Mouse (Mus musculus) cortical plate, adult 2 months (tissue): ENCODE results near the gene Cwc27.

Experiments used
- CTCF ChIP-seq: fragments of 200-500 bp; IDR thresholded peaks from 2 replicates; pipeline ENCODE4 v1.5.1; 2011; ENCODE audit warnings: mild to moderate bottlenecking, control low read depth, low read length; ENCODE audit not compliant: insufficient read depth; ENCODE audit errors: extremely low read depth
- POLR2A ChIP-seq: fragments of 200-500 bp; IDR thresholded peaks from 2 replicates; pipeline ENCODE4 v1.6.1; 2011; ENCODE audit warnings: mild to moderate bottlenecking, low read length, control low read depth; ENCODE audit not compliant: insufficient read depth; ENCODE audit errors: extremely low read depth

DNA sequence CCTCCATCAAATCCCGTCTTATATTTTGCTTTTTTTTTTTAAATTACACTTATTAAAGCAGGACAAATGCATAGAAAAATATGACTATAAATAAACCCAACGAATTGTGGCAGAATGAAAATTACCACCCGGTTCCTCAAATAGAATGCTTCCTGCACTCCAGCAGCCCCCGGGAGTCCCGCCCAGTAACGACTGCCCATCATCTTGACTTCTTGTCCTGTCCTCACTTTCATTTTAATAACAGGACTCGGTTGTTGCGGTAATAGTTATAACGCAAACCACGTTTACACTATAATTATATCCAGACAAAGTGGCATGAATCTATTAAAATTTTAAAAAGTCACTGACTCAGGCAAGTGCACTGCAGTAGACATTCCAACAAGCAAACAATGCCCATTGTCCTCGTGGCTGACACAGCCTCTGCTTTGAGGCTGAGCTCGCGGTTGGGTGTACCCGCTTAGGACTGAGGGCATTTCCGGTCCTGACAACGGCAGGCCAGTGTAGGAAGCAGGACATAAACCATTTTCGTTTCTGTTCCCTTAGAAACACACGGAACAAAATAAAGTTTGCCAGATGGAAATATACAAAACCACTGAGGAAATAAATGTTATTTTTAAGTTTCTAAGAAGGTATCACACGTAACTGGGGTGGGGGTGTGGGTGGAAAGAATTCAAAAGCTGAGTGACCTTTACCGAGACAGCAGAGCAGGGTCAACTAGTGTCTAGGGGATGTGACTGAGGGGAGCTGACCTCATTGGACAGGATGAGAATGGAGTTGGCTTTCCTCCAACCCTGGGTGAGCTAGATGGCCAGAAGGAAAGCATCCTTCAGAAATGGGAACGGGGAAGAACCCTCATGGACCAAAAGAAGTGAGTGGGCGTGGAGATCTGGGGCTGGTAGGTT is 206.5 kb downstream of the Cwc27 start:
- no peak for TF ChIP-seq CTCF
- TF ChIP-seq POLR2A, result no peak
